Mouse (Mus musculus) embryonic facial prominence, embryonic 15.5 days (tissue): ENCODE measurements at regions not wholly inside any gene's neighbourhood (a gene's known extent, or its start where the extent isn't known, plus 50 kb on each side); places are given as distances from the start of the nearest gene placed in this dataset.

Experiments used
- ATAC-seq: fragments of 200-750 bp; cut with Nextera tagmentation; 2 replicates; pipeline ENCODE4 v1.8.0; 2017; ENCODE audit warnings: low read depth, moderate TSS enrichment; ENCODE audit not compliant: insufficient number of reproducible peaks, low FRiP score, low TSS enrichment
- H3K27ac ChIP-seq: fragments of 300-500 bp; sonication (generic); replicated peaks from 2 replicates; pipeline ENCODE4 v1.5.1; 2015; ENCODE audit warnings: mild to moderate bottlenecking, inconsistent platforms
- H3K27me3 ChIP-seq: fragments of 300-500 bp; sonication (generic); 2 replicates; pipeline ENCODE4 v1.6.1; 2015; ENCODE audit warnings: inconsistent platforms
- H3K36me3 ChIP-seq: fragments of 300-500 bp; sonication (generic); 2 replicates; pipeline ENCODE4 v1.6.1; 2015; ENCODE audit warnings: mild to moderate bottlenecking, inconsistent platforms
- H3K4me1 ChIP-seq: fragments of 300-500 bp; sonication (generic); 2 replicates; pipeline ENCODE4 v1.6.1; 2015; ENCODE audit warnings: inconsistent platforms
- H3K4me2 ChIP-seq: fragments of 300-500 bp; sonication (generic); replicated peaks from 2 replicates; pipeline ENCODE4 v1.6.1; 2015; ENCODE audit warnings: mild to moderate bottlenecking, inconsistent platforms
- H3K4me3 ChIP-seq: fragments of 300-500 bp; sonication (generic); replicated peaks from 2 replicates; pipeline ENCODE4 v1.5.1; 2015; ENCODE audit warnings: mild to moderate bottlenecking, inconsistent platforms
- H3K9ac ChIP-seq: fragments of 300-500 bp; sonication (generic); 2 replicates; pipeline ENCODE4 v1.6.1; 2015; ENCODE audit warnings: inconsistent platforms
- H3K9me3 ChIP-seq: fragments of 300-500 bp; sonication (generic); replicated peaks from 2 replicates; pipeline ENCODE4 v1.6.1; 2016; ENCODE audit warnings: inconsistent platforms
- WGBS: fragments of 180-500 bp; shearing (Covaris S2); methylation state at CpG from one replicate; pipeline ENCODE4 v1.1.7; 2015; 5-methylcytosine and 5-hydroxymethylcytosine counted together

- 89% methylated on average over 4 of the region's 4 CpGs for WGBS
- no peak overlapping the region for H3K27ac ChIP-seq
- ATAC-seq, result no peak
- H3K4me3 ChIP-seq, result no peak overlapping the region
- H3K9ac ChIP-seq, result no peak overlapping the region
- no peaks in the 10 kb centered on the region for H3K36me3 ChIP-seq
- H3K9me3 ChIP-seq, result no peaks in the 10 kb centered on the region
- H3K27me3 ChIP-seq, result no peaks in the 10 kb centered on the region
- no peak overlapping the region for H3K4me2 ChIP-seq
- H3K4me1 ChIP-seq, result no peaks in the 10 kb centered on the region
These were observed 320.8 kb downstream of the Cxcl12 start for GRCm38 (mm10) chr6:117489161-117489560.

GRCm38 (mm10) chr6:117489761-117490396 lies 321.5 kb downstream of the Cxcl12 start:
- ATAC-seq, result no peak
- H3K4me1 ChIP-seq, result no peaks in the 10 kb centered on the region
- WGBS, result 81% methylated on average over 3 of the region's 3 CpGs
- no peak overlapping the region for H3K9ac ChIP-seq
- H3K4me3 ChIP-seq, result no peak overlapping the region
- no peak overlapping the region for H3K4me2 ChIP-seq
- no peak overlapping the region for H3K27ac ChIP-seq
- no peaks in the 10 kb centered on the region for H3K36me3 ChIP-seq
- H3K27me3 ChIP-seq, result no peaks in the 10 kb centered on the region
- H3K9me3 ChIP-seq, result no peaks in the 10 kb centered on the region

- Histone ChIP-seq H3K4me3 (no peak overlapping the region), H3K4me2 (no peak overlapping the region), H3K27ac (no peak overlapping the region), H3K4me1 (no peaks in the 10 kb centered on the region), H3K9me3 (no peaks in the 10 kb centered on the region), H3K9ac (no peak overlapping the region), H3K36me3 (no peaks in the 10 kb centered on the region), H3K27me3 (no peaks in the 10 kb centered on the region)
- ATAC-seq, result no peak
- 80% methylated on average over 1 of the region's 1 CpGs for WGBS
These were observed 326.6 kb downstream of the Cxcl12 start for GRCm38 (mm10) chr6:117494971-117495370.

- H3K27ac ChIP-seq, result no peak overlapping the region
These were observed 329.0 kb downstream of the Cxcl12 start for GRCm38 (mm10) chr6:117497337-117497736.

GRCm38 (mm10) chr6:117497904-117498303 lies 329.6 kb downstream of the Cxcl12 start:
- Histone ChIP-seq H3K4me1 (no peaks in the 10 kb centered on the region), H3K36me3 (no peaks in the 10 kb centered on the region), H3K4me3 (no peak overlapping the region), H3K9ac (no peak overlapping the region), H3K4me2 (no peak overlapping the region), H3K27me3 (no peaks in the 10 kb centered on the region), H3K27ac (no peak overlapping the region), H3K9me3 (no peaks in the 10 kb centered on the region)
- no peak for ATAC-seq
- 81% methylated on average over 5 of the region's 5 CpGs for WGBS

More at GRCm38 (mm10) chr6:117497337-117497736, 329.0 kb downstream of the Cxcl12 start:
- Histone ChIP-seq H3K4me1 (no peaks in the 10 kb centered on the region), H3K9ac (no peak overlapping the region), H3K4me3 (no peak overlapping the region), H3K4me2 (no peak overlapping the region), H3K9me3 (no peaks in the 10 kb centered on the region), H3K27me3 (no peaks in the 10 kb centered on the region), H3K36me3 (no peaks in the 10 kb centered on the region)
- no peak for ATAC-seq
- WGBS, result 85% methylated on average over 5 of the region's 5 CpGs

GRCm38 (mm10) chr6:117502346-117502745 lies 334.0 kb downstream of the Cxcl12 start:
- H3K27me3 ChIP-seq, result no peaks in the 10 kb centered on the region
- no peak overlapping the region for H3K27ac ChIP-seq
- WGBS, result 57% methylated on average over 5 of the region's 5 CpGs
- no peaks in the 10 kb centered on the region for H3K9me3 ChIP-seq
- no peak overlapping the region for H3K4me2 ChIP-seq
- no peak for ATAC-seq
- no peak overlapping the region for H3K4me3 ChIP-seq
- no peaks in the 10 kb centered on the region for H3K36me3 ChIP-seq
- no peak overlapping the region for H3K9ac ChIP-seq
- no peaks in the 10 kb centered on the region for H3K4me1 ChIP-seq

GRCm38 (mm10) chr6:117504771-117505170 lies 336.2 kb upstream of the Zfp637 start:
- no peaks in the 10 kb centered on the region for H3K27me3 ChIP-seq
- no peaks in the 10 kb centered on the region for H3K4me1 ChIP-seq
- H3K4me3 ChIP-seq, result no peak overlapping the region
- WGBS, result 58% methylated on average over 10 of the region's 10 CpGs
- no peak overlapping the region for H3K9ac ChIP-seq
- ATAC-seq, result no peak
- H3K4me2 ChIP-seq, result no peak overlapping the region
- H3K9me3 ChIP-seq, result no peaks in the 10 kb centered on the region
- no peaks in the 10 kb centered on the region for H3K36me3 ChIP-seq
- H3K27ac ChIP-seq, result no peak overlapping the region

GRCm38 (mm10) chr6:117505431-117505830 lies 335.5 kb upstream of the Zfp637 start:
- Histone ChIP-seq H3K4me3 (no peak overlapping the region), H3K36me3 (no peaks in the 10 kb centered on the region), H3K4me2 (no peak overlapping the region), H3K27ac (no peak overlapping the region), H3K4me1 (no peaks in the 10 kb centered on the region), H3K9me3 (no peaks in the 10 kb centered on the region), H3K9ac (no peak overlapping the region), H3K27me3 (no peaks in the 10 kb centered on the region)
- WGBS, result 37% methylated on average over 3 of the region's 3 CpGs
- ATAC-seq, result no peak

- Histone ChIP-seq H3K4me1 (no peaks in the 10 kb centered on the region), H3K27ac (no peak overlapping the region), H3K36me3 (no peaks in the 10 kb centered on the region), H3K9me3 (no peaks in the 10 kb centered on the region), H3K4me2 (no peak overlapping the region), H3K9ac (no peak overlapping the region), H3K4me3 (no peak overlapping the region), H3K27me3 (no peaks in the 10 kb centered on the region)
- 57% methylated on average over 7 of the region's 7 CpGs for WGBS
- no peak for ATAC-seq
These were observed 334.4 kb upstream of the Zfp637 start for GRCm38 (mm10) chr6:117506619-117507018.

GRCm38 (mm10) chr6:117508860-117509259 lies 332.1 kb upstream of the Zfp637 start:
- Histone ChIP-seq H3K9ac (no peak overlapping the region), H3K36me3 (no peaks in the 10 kb centered on the region), H3K27ac (no peak overlapping the region), H3K4me1 (no peaks in the 10 kb centered on the region), H3K9me3 (no peaks in the 10 kb centered on the region), H3K4me3 (no peak overlapping the region), H3K4me2 (no peak overlapping the region), H3K27me3 (no peaks in the 10 kb centered on the region)
- whole genome bisulfite sequencing, result 74% methylated on average over 6 of the region's 6 CpGs
- ATAC-seq, result no peak

GRCm38 (mm10) chr6:117510026-117510425 lies 331.0 kb upstream of the Zfp637 start:
- H3K36me3 ChIP-seq, result no peaks in the 10 kb centered on the region
- no peak for ATAC-seq
- H3K4me2 ChIP-seq, result no peak overlapping the region
- no peak overlapping the region for H3K9ac ChIP-seq
- H3K4me1 ChIP-seq, result no peaks in the 10 kb centered on the region
- no peak overlapping the region for H3K27ac ChIP-seq
- WGBS, result 84% methylated on average over 4 of the region's 4 CpGs
- H3K27me3 ChIP-seq, result no peaks in the 10 kb centered on the region
- H3K9me3 ChIP-seq, result no peaks in the 10 kb centered on the region
- no peak overlapping the region for H3K4me3 ChIP-seq

GRCm38 (mm10) chr6:117514831-117515230 lies 326.1 kb upstream of the Zfp637 start:
- ATAC-seq, result no peak
- no peaks in the 10 kb centered on the region for H3K9me3 ChIP-seq
- H3K4me1 ChIP-seq, result no peaks in the 10 kb centered on the region
- H3K9ac ChIP-seq, result no peak overlapping the region
- H3K27ac ChIP-seq, result no peak overlapping the region
- no peaks in the 10 kb centered on the region for H3K36me3 ChIP-seq
- 89% methylated on average over 5 of the region's 5 CpGs for WGBS
- H3K27me3 ChIP-seq, result no peaks in the 10 kb centered on the region
- H3K4me3 ChIP-seq, result no peak overlapping the region
- no peak overlapping the region for H3K4me2 ChIP-seq
